Comparison of ENCODE assay signal across 21 mouse cellular contexts in the genomic region with DNA sequence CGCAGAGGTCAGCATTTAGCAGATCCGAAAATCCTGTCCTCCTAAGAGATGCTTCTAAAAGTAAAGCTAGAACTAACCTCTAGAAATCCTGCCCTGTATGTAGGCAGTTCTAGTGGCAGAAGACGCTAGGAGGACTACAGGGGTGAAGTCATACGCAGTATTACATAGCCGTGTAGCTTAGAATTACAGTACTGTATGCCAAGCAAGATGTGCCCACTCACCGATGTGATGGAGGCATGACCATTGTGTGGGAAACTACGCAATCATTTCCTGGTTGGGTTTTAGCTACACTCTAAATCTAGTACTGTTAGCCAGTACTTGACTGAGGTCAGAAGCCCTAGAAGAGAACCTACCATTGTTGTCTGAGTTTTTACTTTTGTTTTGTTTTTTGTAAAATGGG.
DNase-seq lines count a peak whose midpoint lies in the region; ATAC-seq and TF ChIP-seq lines count a peak whose summit lies in the region.
"Had no signal": no experiment of that assay in that cellular context is flagged by ENCODE, and none has a peak within 500 bp of the region (broad histone marks: within the 10 kb centered on the region; RNA-seq: fewer than 3 reads in every experiment).

No protein-coding gene starts in this region.

- H3K4me1 ChIP-seq in liver, postnatal 0 days (ENCODE audit: insufficient read depth): peaks cover 6% of the 10 kb centered on the region; the same call in 1 of the 2 replicates
- H3K4me1 ChIP-seq in liver, embryonic 11.5 days (replicated peaks; ENCODE audit: control insufficient read depth, insufficient read depth, low read length): no peaks in the 10 kb centered on the region
- no peaks in the 10 kb centered on the region for H3K4me1 ChIP-seq in stomach, postnatal 0 days (replicated peaks; ENCODE audit: control insufficient read depth, insufficient read depth)
- H3K4me1 ChIP-seq: embryonic facial prominence, embryonic 13.5 days; forebrain, embryonic 12.5 days; heart, embryonic 13.5 days; hindbrain, embryonic 12.5 days had no signal

- no peaks in the 10 kb centered on the region for H3K9me3 ChIP-seq in liver, postnatal 0 days (ENCODE audit: low read length)
- H3K9me3 ChIP-seq in liver, embryonic 11.5 days (ENCODE audit: control insufficient read depth, low read length): no peaks in the 10 kb centered on the region
- H3K9me3 ChIP-seq in stomach, postnatal 0 days (ENCODE audit: control insufficient read depth, low read length): no peaks in the 10 kb centered on the region
- H3K9me3 ChIP-seq: embryonic facial prominence, embryonic 13.5 days; forebrain, embryonic 12.5 days; G1E; heart, embryonic 13.5 days; hindbrain, embryonic 12.5 days had no signal

- H3K9ac ChIP-seq in liver, postnatal 0 days (replicated peaks): no peak overlapping the region
- no peak overlapping the region for H3K9ac ChIP-seq in liver, embryonic 11.5 days (ENCODE audit: low read depth, low read length)
- H3K9ac ChIP-seq in stomach, postnatal 0 days (ENCODE audit: low read length): no peak overlapping the region
- H3K9ac ChIP-seq: embryonic facial prominence, embryonic 13.5 days; forebrain, embryonic 12.5 days; heart, embryonic 13.5 days; hindbrain, embryonic 12.5 days had no signal

- no peak overlapping the region for H3K4me3 ChIP-seq in liver, postnatal 0 days (ENCODE audit: low read depth, low read length)
- H3K4me3 ChIP-seq in liver, embryonic 11.5 days (ENCODE audit: low read depth, low read length): no peak overlapping the region
- H3K4me3 ChIP-seq in stomach, postnatal 0 days (ENCODE audit: low read depth, low read length): no peak overlapping the region
- H3K4me3 ChIP-seq: embryonic facial prominence, embryonic 13.5 days; forebrain, embryonic 12.5 days; heart, embryonic 13.5 days; hindbrain, embryonic 12.5 days had no signal

- H3K36me3 ChIP-seq in liver, postnatal 0 days (replicated peaks; ENCODE audit: insufficient read depth, low read length): no peaks in the 10 kb centered on the region
- no peaks in the 10 kb centered on the region for H3K36me3 ChIP-seq in liver, embryonic 11.5 days (ENCODE audit: control insufficient read depth, insufficient read depth, low read length)
- no peaks in the 10 kb centered on the region for H3K36me3 ChIP-seq in stomach, postnatal 0 days (ENCODE audit: control insufficient read depth, insufficient read depth, low read length)
- H3K36me3 ChIP-seq: embryonic facial prominence, embryonic 13.5 days; forebrain, embryonic 12.5 days; G1E; heart, embryonic 13.5 days; hindbrain, embryonic 12.5 days had no signal

- peak; percentile 5 for DNase-seq in liver, postnatal 0 days
- DNase-seq in liver, embryonic 11.5 days (ENCODE audit: low spot score): no peak
- peak; percentile 54 for DNase-seq in induced T-regulatory cell, adult 2 months (ENCODE audit: low read depth)
- peak; percentile 3 for DNase-seq in stomach, postnatal 0 days (ENCODE audit: low spot score)
- no peak for DNase-seq in ovary, postnatal 14 days (ENCODE audit: low spot score)
- DNase-seq: adrenal gland, adult 8-10 months; adrenal gland, postnatal 36 days; cerebellum, adult 11 months; cerebellum, adult 8-10 months; cerebellum, postnatal 14 days; gastrocnemius, postnatal 10 days; heart, postnatal 4 days had no signal

- no peaks in the 10 kb centered on the region for H3K27me3 ChIP-seq in liver, postnatal 0 days (ENCODE audit: insufficient read depth, low read length)
- no peaks in the 10 kb centered on the region for H3K27me3 ChIP-seq in liver, embryonic 11.5 days (replicated peaks; ENCODE audit: control insufficient read depth, insufficient read depth, low read length)
- H3K27me3 ChIP-seq in stomach, postnatal 0 days (ENCODE audit: control insufficient read depth, insufficient read depth, low read length): no peaks in the 10 kb centered on the region
- H3K27me3 ChIP-seq: embryonic facial prominence, embryonic 13.5 days; forebrain, embryonic 12.5 days; heart, embryonic 13.5 days; hindbrain, embryonic 12.5 days had no signal

- WGBS in liver, postnatal 0 days (ENCODE audit: insufficient replicate concordance): 76% methylated on average over 7 of the region's 7 CpGs
- 81% methylated on average over 7 of the region's 7 CpGs for WGBS in liver, embryonic 11.5 days
- 93% methylated on average over 7 of the region's 7 CpGs for WGBS in stomach, postnatal 0 days

- no peak overlapping the region for H3K27ac ChIP-seq in liver, postnatal 0 days (ENCODE audit: low read depth)
- H3K27ac ChIP-seq in liver, embryonic 11.5 days (ENCODE audit: low read depth, low read length): no peak overlapping the region
- no peak overlapping the region for H3K27ac ChIP-seq in stomach, postnatal 0 days (replicated peaks)
- H3K27ac ChIP-seq: embryonic facial prominence, embryonic 13.5 days; forebrain, embryonic 12.5 days; heart, embryonic 13.5 days; hindbrain, embryonic 12.5 days had no signal

- no peak for TF ChIP-seq CTCF in liver, postnatal 0 days (IDR thresholded peaks at IDR 0.05; ENCODE audit: low read depth)
- TF ChIP-seq CTCF in stomach, postnatal 0 days (IDR thresholded peaks at IDR 0.05; ENCODE audit: low read depth): no peak

- H3K4me2 ChIP-seq in liver, postnatal 0 days (ENCODE audit: low read depth, low read length): no peak overlapping the region
- H3K4me2 ChIP-seq in liver, embryonic 11.5 days: no peak overlapping the region
- no peak overlapping the region for H3K4me2 ChIP-seq in stomach, postnatal 0 days (replicated peaks; ENCODE audit: low read depth)
- H3K4me2 ChIP-seq: embryonic facial prominence, embryonic 13.5 days; forebrain, embryonic 12.5 days; heart, embryonic 13.5 days; hindbrain, embryonic 12.5 days had no signal

- ATAC-seq in liver, postnatal 0 days: no peak
- no peak for ATAC-seq in liver, embryonic 11.5 days (replicated peaks; ENCODE audit: low FRiP score)
- peak; percentile 59; the same call in 1 of the 2 replicates for ATAC-seq in common myeloid progenitor, adult 5-6 weeks (replicated peaks; ENCODE audit: low read depth, poor library complexity, severe bottlenecking)
- no peak for ATAC-seq in stomach, postnatal 0 days (ENCODE audit: low FRiP score, low TSS enrichment)
- ATAC-seq in CD4-positive, CD25-positive, alpha-beta regulatory T cell, adult 4 months: no peak
- ATAC-seq: forebrain, embryonic 16.5 days; hindbrain, embryonic 16.5 days had no signal

- TF ChIP-seq EP300 in liver, postnatal 0 days (IDR thresholded peaks at IDR 0.05; ENCODE audit: low read depth): no peak
- TF ChIP-seq EP300 in stomach, postnatal 0 days (optimal IDR thresholded peaks at IDR 0.05): no peak

Comparison
In these comparisons a context has a peak if more than half of its experiments do, and no peak if none do; other contexts are left out.
1. DNase-seq: peak in liver, postnatal 0 days (single experiment), induced T-regulatory cell, adult 2 months (single experiment) and stomach, postnatal 0 days (single experiment); none in liver, embryonic 11.5 days (single experiment) and ovary, postnatal 14 days (single experiment).